Mouse (Mus musculus) lung, adult 18-20 months (tissue): ENCODE data around the gene Rpf1.

Source experiments
- DNase-seq, 2 experiments: peaks; one replicate each; pipeline ENCODE4 v3.0.0; 2022; ENCODE audit warnings: mixed read lengths in 2 of 2

The Rpf1 gene

GRCm38 (mm10) chr3:146500003-146500809 lies 21.0 kb downstream of the Rpf1 start:
- peak; percentile 61 to 63 for DNase-seq

- peak; percentile 88 to 91 for DNase-seq
Observed at GRCm38 (mm10) chr3:146499431-146500002, 21.7 kb downstream of the Rpf1 start, which contains the start of the genes Spata1 and Gng5. Gene Spata1, minus strand, starts transcription at chr3:146499753. Gene Gng5, plus strand, starts transcription at chr3:146499807.

GRCm38 (mm10) chr3:146498989-146499388 lies 22.2 kb downstream of the Rpf1 start:
- DNase-seq, result no peak

- no peak for DNase-seq
Observed at GRCm38 (mm10) chr3:146494941-146495340, 26.3 kb downstream of the Rpf1 start.

GRCm38 (mm10) chr3:146486464-146486863 lies 34.8 kb downstream of the Rpf1 start:
- no peak for DNase-seq

- no peak for DNase-seq
Observed at GRCm38 (mm10) chr3:146482044-146482443, 39.2 kb downstream of the Rpf1 start.

GRCm38 (mm10) chr3:146474428-146474827 lies 46.8 kb downstream of the Rpf1 start:
- DNase-seq, result no peak

GRCm38 (mm10) chr3:146473741-146474140 lies 47.5 kb downstream of the Rpf1 start:
- no peak for DNase-seq

- DNase-seq, result no peak
Observed at GRCm38 (mm10) chr3:146472657-146473056, 48.6 kb downstream of the Rpf1 start.

GRCm38 (mm10) chr3:146469226-146469625 lies 52.0 kb downstream of the Rpf1 start:
- no peak for DNase-seq

GRCm38 (mm10) chr3:146462939-146463338 lies 58.3 kb downstream of the Rpf1 start:
- DNase-seq, result no peak
